Mouse (Mus musculus): ENCODE measurements around the gene Tarm1. TPM values are rescaled to one million over a fixed set of nuclear protein-coding genes. Genes with fewer than 3 reads are reported as not detected.

The Tarm1 gene
- polyA plus RNA-seq, 1 experiment from 2014 or later = not detected

Other genes with a start within 250 kb of the Tarm1 start
- 21.3 and 23.2 TPM in 2 replicates for gene Myadm, start 213.5 kb downstream of the Tarm1 start, polyA plus RNA-seq (2016; fragmentation: Nextera tagmentation; extraction: Ambion mirVana)
- gene Prkcg, start 213.4 kb downstream of the Tarm1 start, polyA plus RNA-seq (2016; fragmentation: Nextera tagmentation; extraction: Ambion mirVana) = 0.73 and 2.4 TPM in 2 replicates
- gene Cacng7, start 169.7 kb downstream of the Tarm1 start, polyA plus RNA-seq (2016; fragmentation: Nextera tagmentation; extraction: Ambion mirVana) = 3.9 and 4.0 TPM in 2 replicates
- gene Cacng8, start 111.9 kb downstream of the Tarm1 start, polyA plus RNA-seq (2016; fragmentation: Nextera tagmentation; extraction: Ambion mirVana) = 6.3 and 8.2 TPM in 2 replicates
- gene Cacng6, start 78.4 kb downstream of the Tarm1 start, polyA plus RNA-seq (2016; fragmentation: Nextera tagmentation; extraction: Ambion mirVana) = 0.10 and 0.22 TPM in 2 replicates
- gene Oscar, start 113.5 kb upstream of the Tarm1 start, polyA plus RNA-seq (2016; fragmentation: Nextera tagmentation; extraction: Ambion mirVana) = 0.18 and 0.38 TPM in 2 replicates
- 304 and 322 TPM in 2 replicates for gene Ndufa3, start 114.7 kb upstream of the Tarm1 start, polyA plus RNA-seq (2016; fragmentation: Nextera tagmentation; extraction: Ambion mirVana)
- gene Tfpt, start 127.3 kb upstream of the Tarm1 start, polyA plus RNA-seq (2016; fragmentation: Nextera tagmentation; extraction: Ambion mirVana) = 32.0 and 34.4 TPM in 2 replicates
- 140 and 149 TPM in 2 replicates for gene Prpf31, start 127.4 kb upstream of the Tarm1 start, polyA plus RNA-seq (2016; fragmentation: Nextera tagmentation; extraction: Ambion mirVana)
- gene Cnot3, start 142.6 kb upstream of the Tarm1 start, polyA plus RNA-seq (2016; fragmentation: Nextera tagmentation; extraction: Ambion mirVana) = 62.6 and 71.7 TPM in 2 replicates
- 20.4 and 21.7 TPM in 2 replicates for gene Leng1, start 163.2 kb upstream of the Tarm1 start, polyA plus RNA-seq (2016; fragmentation: Nextera tagmentation; extraction: Ambion mirVana)
- gene Tmc4, start 174.9 kb upstream of the Tarm1 start, polyA plus RNA-seq (2016; fragmentation: Nextera tagmentation; extraction: Ambion mirVana) = 2.9 and 3.1 TPM in 2 replicates
- gene Tsen34, start 190.2 kb upstream of the Tarm1 start, polyA plus RNA-seq (2016; fragmentation: Nextera tagmentation; extraction: Ambion mirVana) = 204 and 215 TPM in 2 replicates
- 39.5 and 40.8 TPM in 2 replicates for gene Mboat7, start 190.9 kb upstream of the Tarm1 start, polyA plus RNA-seq (2016; fragmentation: Nextera tagmentation; extraction: Ambion mirVana)
- 1,127 and 1,163 TPM in 2 replicates for gene Rps9, start 201.4 kb upstream of the Tarm1 start, polyA plus RNA-seq (2016; fragmentation: Nextera tagmentation; extraction: Ambion mirVana)
- 0.10 and 0.23 TPM in 2 replicates for gene Pirb, start 217.8 kb upstream of the Tarm1 start, polyA plus RNA-seq (2016; fragmentation: Nextera tagmentation; extraction: Ambion mirVana)